Mouse (Mus musculus) hindbrain, postnatal 0 days (tissue): ENCODE measurements around the gene Fanca. TPM values are rescaled to one million over a fixed set of nuclear protein-coding genes. Genes with fewer than 3 reads are reported as not detected.
A peak's percentile ranks its signal among the peaks of the same experiment; 100 is the strongest.
"Not testable (repeated sequence)": the region's sequence is repeated elsewhere in the genome, so short reads cannot be mapped to it uniquely, and the experiment has no call there.

Source experiments
- ATAC-seq: fragments of 200-750 bp; cut with Nextera tagmentation; 2 replicates; pipeline ENCODE4 v1.8.0; 2017; ENCODE audit warnings: mild to moderate bottlenecking, moderate TSS enrichment, moderate library complexity
- DNase-seq: peaks from one replicate; pipeline ENCODE4 v3.0.0-alpha.2; 2015; ENCODE audit warnings: low spot score
- H3K27ac ChIP-seq: fragments of 300-500 bp; sonication (generic); 2 replicates; pipeline ENCODE4 v1.5.1; 2014; ENCODE audit warnings: mild to moderate bottlenecking
- H3K27me3 ChIP-seq: fragments of 300-500 bp; sonication (generic); 2 replicates; pipeline ENCODE4 v1.6.1; 2014; ENCODE audit warnings: low read length, mixed read lengths; ENCODE audit not compliant: insufficient read depth
- H3K36me3 ChIP-seq: fragments of 300-500 bp; sonication (generic); 2 replicates; pipeline ENCODE4 v1.6.1; 2014; ENCODE audit warnings: low read length, mixed read lengths; ENCODE audit not compliant: insufficient read depth
- H3K4me1 ChIP-seq: fragments of 300-500 bp; sonication (generic); 2 replicates; pipeline ENCODE4 v1.6.1; 2014; ENCODE audit warnings: antibody characterized with exemption, low read length, mixed read lengths; ENCODE audit not compliant: insufficient read depth
- H3K4me2 ChIP-seq: fragments of 300-500 bp; sonication (generic); 2 replicates; pipeline ENCODE4 v1.6.1; 2014; ENCODE audit warnings: low read depth, mild to moderate bottlenecking, low read length, moderate library complexity, mixed read lengths
- H3K4me3 ChIP-seq: fragments of 300-500 bp; sonication (generic); 2 replicates; pipeline ENCODE4 v1.5.1; 2014; ENCODE audit warnings: low read length
- H3K9ac ChIP-seq: fragments of 300-500 bp; sonication (generic); replicated peaks from 2 replicates; pipeline ENCODE4 v1.6.1; 2014; ENCODE audit warnings: mild to moderate bottlenecking, low read length, moderate library complexity, mixed read lengths
- H3K9me3 ChIP-seq: fragments of 300-500 bp; sonication (generic); 2 replicates; pipeline ENCODE4 v1.6.1; 2016; ENCODE audit warnings: low read length, mixed read lengths
- CTCF ChIP-seq: IDR thresholded peaks from 2 replicates; pipeline ENCODE4 v1.5.1; 2016; ENCODE audit warnings: antibody characterized with exemption, control low read depth, low read depth
- WGBS: fragments of 180-500 bp; shearing (Covaris S2); extraction: QIAGEN DNeasy Blood & Tissue Kit; methylation state at CpG from one replicate; pipeline ENCODE4 v1.1.7; 2014; 5-methylcytosine and 5-hydroxymethylcytosine counted together
- polyA plus RNA-seq: library from polyadenylated mRNA; unstranded; fragments of >200 nt; fragmentation: Nextera tagmentation; extraction: Ambion mirVana; gene quantifications from 2 replicates; pipeline ENCODE4 v1.2.1, GENCODE M21; 2015
- total RNA-seq: library from RNA; depleted of rRNA; stranded (reverse); fragments of >200 nt; gene quantifications from 2 replicates; pipeline ENCODE4 v1.2.3, GENCODE M21; 2014

Gene Fanca
- total and polyA plus RNA-seq, 2 experiments from 2014 or later, result 5.8 to 13.5 TPM

DNA sequence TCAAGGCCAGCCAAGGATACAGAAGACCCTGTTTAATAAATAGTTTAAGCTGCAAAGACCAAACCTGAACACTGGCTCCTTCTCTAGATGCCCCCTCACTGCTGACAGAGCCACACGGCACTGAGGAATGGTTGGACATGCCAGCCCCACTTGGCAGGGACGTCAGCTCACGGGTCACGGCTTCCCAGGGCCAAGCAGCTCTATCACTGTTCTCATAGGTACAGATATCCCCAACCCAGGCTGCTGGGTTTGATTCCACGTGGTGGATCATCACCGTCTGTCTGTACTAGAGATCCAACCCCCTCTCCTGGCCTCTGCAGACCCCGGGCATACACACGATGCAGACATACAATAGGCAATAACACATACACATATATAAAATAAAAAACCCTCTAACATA lies 27.7 kb downstream of the Fanca start:
- Histone ChIP-seq H3K27me3 (no peaks in the 10 kb centered on the region), H3K4me3 (no peak overlapping the region), H3K4me1 (no peaks in the 10 kb centered on the region), H3K9ac (no peak overlapping the region), H3K9me3 (no peaks in the 10 kb centered on the region), H3K27ac (no peak overlapping the region), H3K36me3 (no peaks in the 10 kb centered on the region), H3K4me2 (no peak overlapping the region)
- WGBS, result 96% methylated on average over 8 of the region's 8 CpGs
- ATAC-seq (no peak), DNase-seq (no peak)
- TF ChIP-seq CTCF, result no peak

DNA sequence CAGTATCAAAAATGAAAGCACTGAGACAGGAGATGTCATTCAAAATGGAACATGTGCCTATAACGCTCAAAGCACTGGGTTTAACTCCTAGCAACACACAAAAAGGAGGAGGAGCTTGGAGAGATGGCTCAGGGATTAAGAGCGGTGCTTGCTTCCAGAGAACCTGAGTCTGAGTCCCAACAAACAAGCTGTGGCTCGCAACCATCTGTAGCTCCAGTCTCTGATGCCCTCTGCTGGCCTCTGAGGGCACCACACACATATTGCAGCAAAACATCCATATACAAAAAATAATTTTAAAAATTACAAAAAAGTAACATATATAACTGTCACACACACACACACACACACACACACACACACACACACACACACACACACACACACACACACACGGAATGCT lies 28.2 kb downstream of the Fanca start:
- Histone ChIP-seq H3K4me2 (no peak overlapping the region), H3K27ac (no peak overlapping the region), H3K4me3 (no peak overlapping the region), H3K9me3 (no peaks in the 10 kb centered on the region), H3K36me3 (no peaks in the 10 kb centered on the region), H3K4me1 (no peaks in the 10 kb centered on the region), H3K9ac (no peak overlapping the region), H3K27me3 (no peaks in the 10 kb centered on the region)
- DNase-seq (peak; percentile 57), ATAC-seq (no peak)
- peak; percentile 70 for TF ChIP-seq CTCF
- 78% methylated on average over 4 of the region's 4 CpGs for WGBS

DNA sequence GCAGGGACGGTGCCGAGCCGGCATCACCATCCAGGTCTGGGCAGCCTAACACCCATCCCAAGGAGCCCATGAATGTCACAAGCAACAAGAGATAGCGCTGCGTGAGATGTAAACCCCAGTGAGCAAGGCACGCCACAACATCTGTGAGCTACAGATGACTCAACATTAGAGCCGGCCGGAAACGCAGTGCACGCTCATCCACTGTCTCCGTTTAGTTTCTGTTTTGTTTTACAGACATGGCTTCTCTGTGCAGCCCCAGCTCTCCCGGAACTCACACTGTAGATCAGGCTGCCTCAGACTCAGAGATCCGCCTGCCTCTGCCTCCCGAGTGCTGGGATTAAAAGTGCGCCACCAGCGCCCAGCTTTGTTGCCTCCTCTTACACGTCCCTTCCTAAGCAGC lies 31.0 kb downstream of the Fanca start:
- Histone ChIP-seq H3K27ac (no peak overlapping the region), H3K4me1 (no peaks in the 10 kb centered on the region), H3K4me3 (no peak overlapping the region), H3K4me2 (no peak overlapping the region), H3K27me3 (no peaks in the 10 kb centered on the region), H3K9me3 (no peaks in the 10 kb centered on the region), H3K9ac (no peak overlapping the region), H3K36me3 (no peaks in the 10 kb centered on the region)
- TF ChIP-seq CTCF, result no peak
- ATAC-seq (no peak), DNase-seq (no peak)
- 96% methylated on average over 17 of the region's 17 CpGs for WGBS

DNA sequence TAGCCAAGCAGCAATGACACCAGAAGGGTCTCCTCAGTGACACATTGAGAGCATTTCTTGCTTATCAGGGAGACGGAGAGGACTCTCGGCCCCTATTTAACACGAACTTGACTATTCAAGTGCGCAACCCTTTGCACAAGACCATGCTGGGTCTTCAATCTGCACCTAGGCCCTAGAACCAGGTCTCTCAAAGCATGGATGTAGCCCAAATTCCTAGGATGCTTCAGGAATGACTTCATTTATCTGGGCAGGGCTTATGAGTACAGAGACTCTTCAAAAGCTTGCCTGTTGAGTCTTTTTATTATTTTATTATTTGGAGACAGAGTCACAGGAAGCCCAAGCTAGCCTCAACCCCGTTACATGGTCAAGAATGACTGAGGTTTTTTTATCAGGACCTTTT lies 33.9 kb downstream of the Fanca start:
- no peak for TF ChIP-seq CTCF
- Histone ChIP-seq H3K9me3 (no peaks in the 10 kb centered on the region), H3K36me3 (no peaks in the 10 kb centered on the region), H3K27ac (no peak overlapping the region), H3K4me3 (no peak overlapping the region), H3K4me1 (no peaks in the 10 kb centered on the region), H3K27me3 (no peaks in the 10 kb centered on the region), H3K9ac (no peak overlapping the region), H3K4me2 (no peak overlapping the region)
- ATAC-seq (no peak), DNase-seq (no peak)
- WGBS, result 90% methylated on average over 5 of the region's 5 CpGs

DNA sequence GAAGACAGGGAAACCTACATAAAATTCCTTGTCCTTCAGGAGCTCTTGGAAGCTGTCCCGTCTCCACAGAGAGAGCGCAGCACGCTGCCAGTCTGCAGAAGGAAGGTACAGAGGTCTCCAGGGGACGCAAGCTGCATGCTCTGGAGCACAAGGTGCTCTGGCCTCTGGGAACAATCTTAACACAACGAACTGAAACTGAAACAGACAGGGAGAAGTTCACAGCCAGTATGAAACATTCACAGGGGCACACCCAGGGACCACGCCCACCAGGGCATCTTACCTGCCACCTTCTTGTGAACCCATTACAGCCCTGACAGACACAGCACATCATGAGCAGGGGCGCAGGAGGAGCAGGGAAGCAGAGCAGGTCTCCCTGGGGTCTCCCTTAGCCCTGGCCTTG lies 34.4 kb downstream of the Fanca start:
- TF ChIP-seq CTCF, result no peak
- Histone ChIP-seq H3K4me3 (no peak overlapping the region), H3K27ac (no peak overlapping the region), H3K9ac (no peak overlapping the region), H3K9me3 (no peaks in the 10 kb centered on the region), H3K27me3 (no peaks in the 10 kb centered on the region), H3K4me2 (no peak overlapping the region), H3K4me1 (no peaks in the 10 kb centered on the region), H3K36me3 (no peaks in the 10 kb centered on the region)
- DNase-seq (no peak), ATAC-seq (no peak)
- WGBS, result 91% methylated on average over 7 of the region's 7 CpGs

DNA sequence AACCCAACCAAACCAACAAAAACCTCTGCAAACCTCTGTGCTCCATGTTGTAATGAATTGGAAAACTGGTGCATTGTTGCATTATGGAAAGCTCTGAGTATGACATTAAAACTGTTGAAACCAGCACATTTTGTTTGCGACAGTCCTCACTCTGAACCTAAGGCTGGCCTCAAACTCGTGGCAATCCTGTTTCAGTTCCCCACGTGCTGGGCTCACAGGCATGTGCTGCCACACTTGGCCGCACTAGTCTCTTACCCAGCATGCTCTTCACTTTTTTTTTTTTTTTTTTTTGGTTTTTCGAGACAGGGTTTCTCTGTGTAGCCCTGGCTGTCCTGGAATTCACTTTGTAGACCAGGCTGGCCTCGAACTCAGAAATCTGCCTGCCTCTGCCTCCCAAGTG lies 35.4 kb downstream of the Fanca start:
- not testable (repeated sequence) for H3K36me3 ChIP-seq, H3K4me3 ChIP-seq, ATAC-seq, H3K4me1 ChIP-seq, H3K9me3 ChIP-seq, DNase-seq, H3K4me2 ChIP-seq, H3K27me3 ChIP-seq, H3K27ac ChIP-seq, H3K9ac ChIP-seq
- 92% methylated on average over 4 of the region's 6 CpGs for WGBS

DNA sequence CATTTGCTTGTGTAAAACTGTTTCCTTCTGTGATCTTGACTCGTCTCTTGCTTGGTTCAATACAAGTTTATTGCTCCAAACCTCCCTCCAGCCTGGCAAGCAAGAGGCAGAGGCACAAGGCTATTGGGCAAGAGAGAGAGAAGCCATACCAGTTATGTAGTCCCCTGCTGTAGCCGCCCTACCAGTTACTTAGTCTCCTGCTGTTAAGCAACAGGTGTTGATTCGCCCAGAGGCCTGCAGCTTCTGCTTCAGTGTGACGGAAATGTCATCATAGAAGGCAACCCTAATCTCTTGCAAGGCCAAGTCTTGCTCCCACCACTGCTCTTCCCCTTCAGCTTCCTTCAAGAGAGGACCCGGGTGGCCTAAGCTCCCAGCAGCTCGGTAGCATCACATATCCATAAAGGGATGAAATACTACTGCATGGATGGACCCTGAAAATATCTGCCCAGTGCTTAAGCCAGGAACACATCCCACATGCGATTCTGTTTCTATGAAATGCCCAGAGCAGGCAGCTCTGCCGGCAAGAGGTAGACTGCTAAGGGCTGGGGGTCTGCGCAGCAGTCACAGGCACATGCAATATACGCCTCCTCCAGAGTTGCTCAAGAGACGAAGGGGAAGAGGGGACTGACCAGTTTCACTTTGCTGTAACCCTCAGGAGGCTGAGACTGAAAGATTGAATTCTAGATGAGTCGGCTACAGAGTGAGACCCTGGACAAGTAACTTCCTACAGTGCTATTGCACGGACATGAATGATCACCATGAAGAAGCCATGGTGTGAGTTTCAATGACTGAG lies 37.9 kb downstream of the Fanca start:
- 84% methylated on average over 13 of the region's 13 CpGs for WGBS
- H3K27me3 ChIP-seq, result no peaks in the 10 kb centered on the region
- ATAC-seq (no peak), DNase-seq (no peak)
- no peaks in the 10 kb centered on the region for H3K9me3 ChIP-seq
- TF ChIP-seq CTCF, result no peak
- no peak overlapping the region for H3K9ac ChIP-seq
- no peaks in the 10 kb centered on the region for H3K4me1 ChIP-seq
- H3K27ac ChIP-seq, result no peak overlapping the region
- H3K4me2 ChIP-seq, result no peak overlapping the region
- no peak overlapping the region for H3K4me3 ChIP-seq
- no peaks in the 10 kb centered on the region for H3K36me3 ChIP-seq
